Mouse (Mus musculus) frontal cortex, postnatal 36 days (tissue): ENCODE results near the gene Spag6.
A peak's percentile ranks its signal among the peaks of the same experiment; 100 is the strongest.

Experiments
- DNase-seq, 2 experiments: peaks; one replicate each; pipeline ENCODE4 v3.0.0; 2022; ENCODE audit warnings: low spot score in 2 of 2

The Spag6 gene

DNA sequence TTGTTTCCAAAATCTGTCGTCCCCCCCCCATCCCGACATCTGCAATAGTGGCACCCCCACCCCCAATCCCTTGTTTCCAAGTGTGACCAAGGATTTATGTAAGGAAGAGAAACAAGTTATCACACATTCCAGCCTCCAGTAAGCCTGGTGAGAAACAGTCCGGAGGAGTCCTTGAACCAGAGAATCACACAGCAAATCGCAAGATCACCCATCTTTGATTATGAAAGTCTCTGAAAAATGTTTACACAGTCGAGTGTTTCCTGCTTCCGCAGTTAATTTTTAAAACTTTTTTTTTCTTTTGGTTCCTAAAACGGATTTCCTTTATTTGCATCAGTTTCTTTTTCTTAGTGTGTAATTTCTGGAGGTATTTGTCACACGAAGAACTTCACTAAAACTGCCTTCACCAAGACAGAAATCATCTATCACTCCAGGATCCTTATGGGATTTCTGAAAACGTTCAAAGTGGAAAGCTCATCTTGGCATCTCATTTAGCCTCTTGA, 6.1 kb upstream of the Spag6 start:
- DNase-seq, result no peak

- DNase-seq, result no peak
Measured at GRCm38 (mm10) chr2:18688286-18688685, 5.5 kb upstream of the Spag6 start.

DNA sequence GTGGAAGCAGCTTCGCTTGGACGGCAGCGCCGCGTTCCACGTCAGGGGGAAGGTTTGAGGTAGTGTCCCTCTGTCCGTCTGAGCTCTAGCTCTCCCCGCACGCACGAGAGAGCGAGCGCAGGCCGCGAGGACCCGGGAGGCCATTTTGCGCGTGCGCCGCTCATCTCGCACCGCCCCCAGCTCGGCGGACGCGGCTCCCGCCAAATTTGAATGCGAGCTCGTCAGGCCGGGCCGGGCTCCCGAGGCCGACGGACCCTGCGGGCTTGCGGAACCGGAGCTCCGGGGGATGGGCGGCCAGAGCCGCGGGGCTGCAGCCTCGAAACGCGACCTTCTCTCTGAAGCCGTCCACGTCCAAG, 5.1 kb upstream of the Spag6 start:
- no peak for DNase-seq

DNA sequence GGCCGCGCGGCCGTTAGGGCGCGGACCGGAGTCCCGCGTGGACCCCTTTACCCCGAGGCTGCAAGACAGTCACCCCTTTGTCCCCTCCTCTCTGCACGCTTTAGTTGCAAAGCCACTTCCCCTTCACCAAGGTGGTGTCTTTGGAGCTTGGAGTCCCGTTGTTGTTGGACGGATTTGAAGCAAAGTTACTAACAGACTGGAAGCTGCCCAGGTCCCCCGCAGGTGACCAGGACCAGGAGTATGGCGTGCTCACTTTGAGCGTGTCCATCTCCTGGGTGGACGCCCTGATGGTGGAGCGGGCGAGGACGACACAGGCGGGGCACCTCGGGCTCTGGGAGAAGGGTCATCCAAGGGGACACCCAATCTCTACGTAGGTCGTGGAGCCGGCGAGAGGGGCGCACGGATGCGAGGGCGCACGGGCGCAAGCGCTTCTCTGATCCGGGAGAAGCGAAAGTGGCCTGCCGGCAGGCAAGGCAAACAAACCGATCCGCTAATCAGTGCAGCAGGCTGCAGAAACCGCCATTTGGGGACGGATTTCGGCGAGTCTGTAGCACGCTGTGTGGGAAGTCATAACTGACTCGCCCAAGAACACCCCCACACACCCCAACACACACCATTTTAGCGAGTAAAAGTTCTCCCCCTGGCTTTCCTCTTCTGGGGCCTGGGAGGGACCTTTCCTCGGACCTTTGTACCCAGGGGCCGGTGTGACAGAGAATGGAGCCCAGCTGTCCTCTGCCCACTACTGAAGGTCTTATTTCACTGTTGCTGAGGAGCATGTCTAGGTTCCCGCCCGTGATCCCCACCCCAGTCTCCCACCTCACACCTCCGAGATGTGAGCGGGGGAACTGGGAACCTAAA, 4.5 kb upstream of the Spag6 start:
- DNase-seq, result peak in 1 of 2 experiments; percentile 55

GRCm38 (mm10) chr2:18690055-18690691, 3.7 kb upstream of the Spag6 start:
- DNase-seq, result peak; percentile 64 to 78

DNA sequence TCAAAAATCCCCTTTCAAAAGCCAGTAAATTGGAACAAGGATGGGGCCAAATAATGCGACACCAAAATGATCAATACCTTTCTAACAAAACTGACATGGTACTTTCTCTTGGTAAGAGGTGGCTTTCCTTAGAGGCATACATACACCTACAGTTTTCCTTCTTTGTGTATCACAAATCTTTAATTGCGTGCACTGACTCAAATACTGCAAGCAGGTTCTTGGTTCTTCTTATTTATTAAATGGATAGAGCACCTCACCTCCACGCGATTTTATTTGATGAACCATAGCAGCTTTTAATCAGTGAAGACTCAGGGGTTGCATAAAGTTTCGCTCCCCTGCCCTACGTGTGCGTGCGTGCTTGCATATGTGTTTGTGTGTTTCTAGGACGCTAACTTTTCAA, 3.1 kb upstream of the Spag6 start:
- no peak for DNase-seq

DNA sequence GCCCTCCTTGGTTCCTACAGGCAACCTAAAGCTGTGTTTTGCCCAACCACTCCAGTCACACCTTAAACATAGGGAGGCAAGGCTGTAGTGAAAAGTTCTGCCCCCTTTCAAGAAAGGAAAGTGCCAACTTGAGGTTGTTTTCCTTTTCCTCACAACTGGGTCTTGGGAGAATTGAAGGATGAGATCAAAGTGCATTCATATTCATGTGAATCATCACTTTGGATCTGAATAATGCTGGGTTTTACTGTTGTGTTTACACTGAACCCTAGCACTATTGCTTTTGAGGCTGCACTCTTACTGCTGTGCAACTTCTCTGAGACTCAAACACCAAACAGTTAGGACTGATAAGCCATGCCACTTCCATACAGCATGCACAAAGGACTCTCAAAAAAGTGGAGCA, 1.8 kb upstream of the Spag6 start:
- no peak for DNase-seq

- DNase-seq, result no peak
Measured at GRCm38 (mm10) chr2:18692548-18692947, 1.3 kb upstream of the Spag6 start.

DNA sequence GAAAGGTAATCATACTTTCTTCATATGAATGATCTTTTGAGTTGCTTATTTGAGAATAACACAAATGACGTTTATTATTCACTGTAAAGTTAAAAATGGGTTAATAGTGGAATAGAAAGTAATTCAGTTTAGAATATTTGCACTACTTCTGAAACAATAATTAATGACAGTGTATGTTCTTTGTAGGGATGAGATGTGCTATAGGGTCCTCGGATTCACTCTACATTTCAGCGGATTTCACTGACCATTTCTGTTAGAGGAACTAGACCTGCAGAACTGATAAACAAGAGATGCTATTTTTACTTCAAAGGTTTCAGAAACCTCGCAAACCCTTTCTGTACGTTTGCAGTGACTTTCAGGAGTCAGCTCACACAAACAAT, 351 bp upstream of the Spag6 start:
- DNase-seq, result no peak

- no peak for DNase-seq
Measured at GRCm38 (mm10) chr2:18694611-18694950, 749 bp downstream of the Spag6 start.

DNA sequence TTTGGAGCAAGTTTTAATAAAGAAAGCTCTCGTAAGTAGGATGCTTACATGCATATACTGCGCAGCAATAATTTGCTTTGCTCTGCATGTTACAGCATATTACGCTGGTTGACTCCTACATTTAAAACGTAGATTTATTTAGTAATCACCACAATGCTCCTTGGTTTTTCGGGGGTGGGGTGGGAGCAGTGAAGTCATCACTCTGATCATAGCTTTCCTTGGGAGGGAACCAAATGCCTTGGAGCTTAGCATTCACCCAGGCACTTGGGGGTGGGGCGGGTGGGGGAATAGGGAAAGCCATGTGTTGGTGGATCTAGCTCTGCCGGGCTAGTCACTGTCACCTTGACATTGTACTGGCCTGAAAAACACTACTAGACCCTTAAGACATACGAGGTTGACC, 1.3 kb downstream of the Spag6 start:
- no peak for DNase-seq

DNA sequence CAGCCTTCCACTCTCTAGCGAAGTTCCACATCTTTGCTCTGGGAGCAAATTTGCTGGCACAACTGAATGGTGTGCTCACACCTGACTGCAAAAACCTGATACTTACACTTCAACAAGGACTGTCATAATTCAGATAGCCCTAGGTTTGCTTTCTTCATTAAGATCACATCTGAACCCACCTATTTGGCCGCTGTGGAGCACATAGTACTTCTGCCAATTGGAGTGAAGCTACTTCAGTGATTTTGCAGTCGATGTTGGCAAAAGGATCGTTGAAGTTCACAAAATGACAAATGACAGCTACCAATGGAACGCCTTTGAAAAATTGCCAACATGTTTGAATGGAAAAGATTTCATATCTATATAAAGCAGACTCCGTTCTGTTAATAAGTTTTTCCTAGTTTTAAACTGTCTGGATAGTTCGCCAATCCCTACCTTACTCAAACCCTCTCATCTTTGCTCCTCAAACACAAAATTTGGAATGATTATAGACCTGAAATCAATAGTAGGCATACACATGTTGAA, 1.9 kb downstream of the Spag6 start:
- DNase-seq, result no peak

- DNase-seq, result no peak
Measured at GRCm38 (mm10) chr2:18697591-18698244, 3.9 kb downstream of the Spag6 start.

GRCm38 (mm10) chr2:18698663-18699385, 5.0 kb downstream of the Spag6 start:
- DNase-seq, result no peak

- DNase-seq, result no peak
Measured at GRCm38 (mm10) chr2:18699401-18699990, 5.7 kb downstream of the Spag6 start.

- DNase-seq, result no peak
Measured at GRCm38 (mm10) chr2:18710356-18710755, 16.5 kb downstream of the Spag6 start.

- no peak for DNase-seq
Measured at GRCm38 (mm10) chr2:18713071-18713470, 19.2 kb downstream of the Spag6 start.

GRCm38 (mm10) chr2:18714337-18714736, 20.5 kb downstream of the Spag6 start:
- no peak for DNase-seq

DNA sequence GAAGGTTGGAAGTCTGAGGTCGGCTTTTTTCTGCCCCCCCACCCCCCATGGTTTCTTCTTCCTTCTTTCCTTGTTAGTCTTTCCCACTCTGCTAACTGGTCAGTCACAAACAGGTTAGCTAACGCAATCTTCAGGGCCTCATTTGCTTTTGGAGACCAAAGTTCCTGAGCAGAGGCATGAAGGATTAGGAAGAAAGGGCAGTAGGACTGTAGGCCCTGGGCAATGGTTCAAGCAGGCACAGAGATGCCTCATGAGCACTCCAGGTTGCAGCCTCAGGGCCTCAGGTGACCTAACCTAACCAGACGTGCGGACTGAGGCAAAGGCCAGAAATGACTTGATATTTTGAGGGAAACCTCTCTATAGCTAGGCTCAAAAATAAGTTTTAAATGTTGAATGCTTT, 24.7 kb downstream of the Spag6 start:
- no peak for DNase-seq

DNA sequence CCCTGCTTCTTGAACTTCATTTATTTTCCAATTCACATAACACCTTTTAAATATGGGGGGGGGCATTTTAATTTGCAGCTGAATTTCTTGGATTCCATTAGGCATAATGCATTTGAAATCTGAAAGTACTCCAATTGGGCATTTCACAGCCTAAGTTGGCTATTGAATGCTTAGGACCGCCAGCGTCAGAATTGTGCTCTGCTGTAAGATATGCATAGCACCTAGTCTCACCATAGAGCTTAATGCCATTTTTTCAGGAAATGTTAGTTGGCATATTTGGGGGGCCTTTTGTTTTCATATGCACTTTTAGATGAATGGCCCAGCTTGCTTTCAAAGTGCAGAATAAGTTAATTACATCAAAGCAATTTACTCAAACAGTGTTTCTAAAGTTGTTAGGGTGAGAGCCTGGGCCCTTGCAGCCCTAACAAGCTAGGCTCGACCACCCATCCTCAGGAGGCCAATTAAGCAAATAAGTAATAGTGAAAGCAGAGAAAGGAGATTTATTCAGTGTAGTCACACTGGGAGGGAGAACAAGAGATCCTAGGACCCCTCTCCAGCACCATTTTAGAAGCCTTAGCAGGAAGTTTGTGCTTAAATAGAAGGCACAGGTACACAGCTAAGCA, 28.5 kb downstream of the Spag6 start:
- no peak for DNase-seq

DNA sequence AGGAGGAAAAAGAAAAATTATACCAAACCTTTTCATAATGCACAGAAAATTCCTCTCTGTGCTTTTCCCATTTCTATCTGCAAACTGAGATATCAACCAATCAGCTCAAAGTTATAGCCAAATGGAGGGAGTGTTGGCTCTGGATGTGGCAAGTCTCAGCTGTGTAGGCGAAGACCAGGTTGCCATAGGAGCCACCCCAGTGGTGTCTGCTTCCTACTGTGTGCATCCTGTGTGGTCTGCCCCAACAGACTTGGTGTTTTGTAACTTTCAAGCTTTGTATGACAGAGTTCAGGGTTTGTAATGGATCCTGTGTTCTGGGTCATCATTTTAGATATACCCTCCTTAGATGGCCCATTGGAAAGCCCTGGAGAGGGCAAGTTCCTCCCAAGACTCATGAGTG, 30.6 kb downstream of the Spag6 start:
- DNase-seq, result no peak
